Mouse (Mus musculus): Measurements from ENCODE around the gene Ahdc1. TPM values are rescaled to one million over a fixed set of nuclear protein-coding genes. Genes with fewer than 3 reads are reported as not detected.

Gene Ahdc1
- polyA plus RNA-seq, 1 experiment from 2014 or later, result 6.1 TPM

DNA sequence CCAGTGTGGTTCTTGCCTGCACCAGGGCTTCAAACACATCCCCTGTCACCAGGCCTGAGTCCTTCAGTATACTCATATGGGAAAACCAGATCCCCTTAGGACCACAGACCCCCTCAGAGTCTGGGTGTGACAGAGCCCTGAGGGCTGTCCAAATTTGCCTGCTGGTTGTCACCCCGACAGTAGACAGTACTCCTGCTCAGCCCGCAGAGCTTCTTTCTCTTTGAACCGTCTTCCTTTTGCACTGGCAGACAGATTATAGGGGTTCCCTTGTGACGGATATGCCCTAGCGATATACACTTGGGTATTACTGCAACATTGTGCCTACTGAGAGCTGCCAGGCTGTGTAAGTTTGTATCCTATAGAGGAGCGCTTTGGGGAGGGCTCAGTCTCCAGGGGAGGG is 29.4 kb upstream of the Ahdc1 start:
- H3K4me2 ChIP-seq (ENCODE audit: low read depth), result no peak overlapping the region
- H3K9ac ChIP-seq (ENCODE audit: low read length), result no peak overlapping the region
- DNase-seq (ENCODE audit: low spot score) (no peak), ATAC-seq (ENCODE audit: insufficient read depth, low FRiP score, low TSS enrichment) (no peak)
- H3K27me3 ChIP-seq (ENCODE audit: control insufficient read depth, insufficient read depth, low read length), result no peaks in the 10 kb centered on the region
- no peaks in the 10 kb centered on the region for H3K9me3 ChIP-seq (ENCODE audit: control insufficient read depth, low read length)
- no peaks in the 10 kb centered on the region for H3K36me3 ChIP-seq (ENCODE audit: control insufficient read depth, insufficient read depth, low read length)
- 81% methylated on average over 6 of the region's 6 CpGs for WGBS
- H3K27ac ChIP-seq (ENCODE audit: low read depth, low read length), result no peak overlapping the region
- no peak overlapping the region for H3K4me3 ChIP-seq (ENCODE audit: low read depth, low read length)
- peaks cover 6% of the 10 kb centered on the region; the same call in 1 of the 2 replicates for H3K4me1 ChIP-seq (ENCODE audit: control insufficient read depth, insufficient read depth, low read length)

DNA sequence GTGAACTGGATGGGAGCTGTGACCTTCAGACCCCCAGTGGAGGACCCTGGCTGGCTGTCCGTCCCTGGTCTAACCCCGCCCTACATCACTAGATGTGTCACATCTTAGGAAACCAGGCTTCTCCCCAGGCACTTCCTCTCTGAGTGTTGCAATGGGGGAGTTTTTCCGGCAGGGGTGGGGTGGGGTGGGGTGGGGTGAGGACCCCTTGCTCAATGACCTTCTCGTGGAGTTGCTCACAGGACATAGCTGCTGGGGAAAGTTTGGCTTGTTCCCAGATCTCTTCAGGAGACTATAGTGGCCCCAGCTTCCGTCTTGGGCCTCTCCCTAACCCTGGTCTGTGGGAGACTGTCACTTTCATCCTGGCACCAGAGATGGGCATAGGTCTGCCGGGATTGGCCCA is 28.1 kb upstream of the Ahdc1 start:
- no peaks in the 10 kb centered on the region for H3K27me3 ChIP-seq (ENCODE audit: control insufficient read depth, insufficient read depth, low read length)
- H3K9me3 ChIP-seq (ENCODE audit: control insufficient read depth, low read length), result no peaks in the 10 kb centered on the region
- H3K9ac ChIP-seq (ENCODE audit: low read length), result no peak overlapping the region
- no peak overlapping the region for H3K4me2 ChIP-seq (ENCODE audit: low read depth)
- H3K36me3 ChIP-seq (ENCODE audit: control insufficient read depth, insufficient read depth, low read length), result no peaks in the 10 kb centered on the region
- 74% methylated on average over 6 of the region's 6 CpGs for WGBS
- H3K4me1 ChIP-seq (ENCODE audit: control insufficient read depth, insufficient read depth, low read length), result peaks cover 6% of the 10 kb centered on the region; the same call in 1 of the 2 replicates
- H3K4me3 ChIP-seq (ENCODE audit: low read depth, low read length), result no peak overlapping the region
- DNase-seq (ENCODE audit: low spot score) (no peak), ATAC-seq (ENCODE audit: insufficient read depth, low FRiP score, low TSS enrichment) (no peak)
- no peak overlapping the region for H3K27ac ChIP-seq (ENCODE audit: low read depth, low read length)

DNA sequence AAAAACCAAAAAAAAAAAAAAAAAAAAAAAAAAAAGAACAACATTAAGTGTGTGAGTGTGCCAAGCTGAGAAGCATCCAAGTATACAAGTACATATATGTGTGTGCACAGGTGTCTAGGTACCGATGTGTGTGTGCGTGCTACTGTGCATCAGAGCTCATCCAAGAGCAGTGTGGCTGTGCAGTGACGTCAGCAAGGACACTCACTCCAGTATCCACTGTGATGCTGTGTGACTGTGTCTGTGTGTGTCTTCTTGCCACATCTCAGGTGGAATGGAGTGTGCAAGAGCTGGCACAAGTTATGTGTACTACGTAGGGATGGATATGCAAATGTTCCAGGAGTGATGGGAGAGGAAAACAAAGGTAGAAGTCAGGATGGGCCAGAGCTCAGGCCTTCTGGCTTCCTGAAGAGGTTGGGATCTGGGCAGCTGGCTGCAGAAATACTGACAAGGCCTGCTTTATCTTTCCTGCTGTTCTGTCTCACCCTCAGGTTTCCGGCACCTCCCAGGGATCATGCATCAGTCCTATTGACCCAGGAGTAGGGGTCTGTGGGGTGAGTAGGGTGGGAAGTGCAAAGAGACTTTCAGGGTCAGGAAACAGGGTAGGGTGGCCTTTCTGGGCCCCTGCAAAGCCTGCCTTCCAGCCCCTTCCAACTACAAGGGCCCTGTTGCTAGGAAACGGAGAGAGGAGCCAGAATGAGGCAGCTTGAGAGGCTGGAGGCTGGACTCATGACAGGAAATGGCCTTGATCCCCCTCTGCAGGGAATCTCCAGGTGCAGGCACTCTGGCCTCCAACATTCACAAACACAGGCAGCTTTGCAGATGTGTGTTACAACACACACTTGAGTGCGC is 27.2 kb upstream of the Ahdc1 start:
- H3K27ac ChIP-seq (ENCODE audit: low read depth, low read length), result peak overlapping the region; percentile 72
- ATAC-seq (ENCODE audit: insufficient read depth, low FRiP score, low TSS enrichment), result no peak
- no peaks in the 10 kb centered on the region for H3K27me3 ChIP-seq (ENCODE audit: control insufficient read depth, insufficient read depth, low read length)

DNA sequence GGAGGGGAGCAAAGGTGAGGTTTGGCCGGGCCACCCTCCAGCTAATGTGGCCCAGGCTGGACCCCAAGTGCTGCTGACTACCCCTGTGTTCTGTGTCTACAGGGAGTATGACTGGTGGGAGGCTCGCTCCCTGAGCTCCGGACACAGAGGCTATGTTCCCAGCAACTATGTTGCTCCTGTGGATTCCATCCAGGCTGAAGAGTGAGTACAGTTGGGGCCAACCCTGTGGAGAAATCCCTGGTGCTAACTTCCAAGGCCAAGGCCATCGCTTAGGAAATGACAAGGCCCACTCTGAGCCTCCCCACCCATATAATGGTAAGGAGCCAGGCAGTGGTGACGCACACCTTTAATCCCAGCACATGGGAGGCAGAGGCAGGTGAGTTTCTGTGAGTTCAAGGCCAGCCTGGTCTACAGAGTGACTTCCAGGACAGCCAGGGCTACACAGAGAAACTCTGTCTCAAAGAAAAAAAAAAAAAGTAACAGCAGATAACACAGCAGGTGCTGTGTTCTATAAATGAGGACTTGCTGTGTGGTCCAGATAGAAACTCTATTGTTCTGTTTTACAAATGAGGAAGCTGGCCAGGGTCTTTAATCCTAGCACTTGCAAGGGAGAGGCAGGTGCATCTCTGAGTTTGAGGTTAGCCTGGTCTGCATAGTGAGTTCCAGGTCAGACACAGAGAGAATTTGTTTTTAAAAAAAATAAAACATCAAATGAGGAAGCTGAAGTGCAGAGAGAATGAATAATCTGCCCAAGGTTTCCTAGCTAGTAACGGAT is 22.3 kb upstream of the Ahdc1 start:
- ATAC-seq (ENCODE audit: insufficient read depth, low FRiP score, low TSS enrichment), result no peak

More for the DNA sequence above, 27.2 kb upstream of the Ahdc1 start:
- Histone ChIP-seq H3K4me1 (ENCODE audit: control insufficient read depth, insufficient read depth, low read length) (peaks cover 6% of the 10 kb centered on the region; the same call in 1 of the 2 replicates), H3K4me2 (ENCODE audit: low read depth) (no peak overlapping the region), H3K9ac (ENCODE audit: low read length) (peak overlapping the region; percentile 24), H3K36me3 (ENCODE audit: control insufficient read depth, insufficient read depth, low read length) (no peaks in the 10 kb centered on the region), H3K4me3 (ENCODE audit: low read depth, low read length) (no peak overlapping the region), H3K9me3 (ENCODE audit: control insufficient read depth, low read length) (no peaks in the 10 kb centered on the region)
- WGBS, result 54% methylated on average over 7 of the region's 7 CpGs
- DNase-seq (ENCODE audit: low spot score), result peak; percentile 73

DNA sequence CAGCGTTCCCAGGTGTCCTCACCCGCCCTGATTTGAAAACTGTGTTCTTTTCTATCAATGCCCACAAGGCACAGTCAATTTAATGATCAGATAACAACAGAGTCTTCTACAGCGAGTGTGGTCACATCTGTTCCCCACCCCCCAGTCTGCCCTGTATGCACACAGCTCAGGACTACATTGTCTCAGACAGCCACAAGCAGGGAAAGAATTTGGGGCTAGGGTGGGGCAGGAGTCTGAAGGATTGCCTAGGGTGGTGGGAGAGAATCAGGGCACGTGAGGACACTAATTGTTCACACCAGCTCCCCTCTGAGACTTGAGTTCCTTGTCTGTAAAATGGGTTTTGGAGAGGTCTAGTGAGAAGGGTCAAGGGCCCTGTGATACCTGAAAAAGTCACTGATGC is 17.5 kb upstream of the Ahdc1 start:
- H3K9ac ChIP-seq (ENCODE audit: low read length), result no peak overlapping the region
- no peaks in the 10 kb centered on the region for H3K4me1 ChIP-seq (ENCODE audit: control insufficient read depth, insufficient read depth, low read length)

More for the DNA sequence above, 22.3 kb upstream of the Ahdc1 start:
- H3K4me2 ChIP-seq (ENCODE audit: low read depth), result no peak overlapping the region
- WGBS, result 81% methylated on average over 6 of the region's 6 CpGs
- no peak overlapping the region for H3K27ac ChIP-seq (ENCODE audit: low read depth, low read length)
- no peaks in the 10 kb centered on the region for H3K27me3 ChIP-seq (ENCODE audit: control insufficient read depth, insufficient read depth, low read length)
- no peaks in the 10 kb centered on the region for H3K36me3 ChIP-seq (ENCODE audit: control insufficient read depth, insufficient read depth, low read length)
- no peak for DNase-seq (ENCODE audit: low spot score)
- H3K4me3 ChIP-seq (ENCODE audit: low read depth, low read length), result no peak overlapping the region
- no peak overlapping the region for H3K9ac ChIP-seq (ENCODE audit: low read length)
- peaks cover 5% of the 10 kb centered on the region; the same call in 1 of the 2 replicates for H3K4me1 ChIP-seq (ENCODE audit: control insufficient read depth, insufficient read depth, low read length)
- no peaks in the 10 kb centered on the region for H3K9me3 ChIP-seq (ENCODE audit: control insufficient read depth, low read length)

DNA sequence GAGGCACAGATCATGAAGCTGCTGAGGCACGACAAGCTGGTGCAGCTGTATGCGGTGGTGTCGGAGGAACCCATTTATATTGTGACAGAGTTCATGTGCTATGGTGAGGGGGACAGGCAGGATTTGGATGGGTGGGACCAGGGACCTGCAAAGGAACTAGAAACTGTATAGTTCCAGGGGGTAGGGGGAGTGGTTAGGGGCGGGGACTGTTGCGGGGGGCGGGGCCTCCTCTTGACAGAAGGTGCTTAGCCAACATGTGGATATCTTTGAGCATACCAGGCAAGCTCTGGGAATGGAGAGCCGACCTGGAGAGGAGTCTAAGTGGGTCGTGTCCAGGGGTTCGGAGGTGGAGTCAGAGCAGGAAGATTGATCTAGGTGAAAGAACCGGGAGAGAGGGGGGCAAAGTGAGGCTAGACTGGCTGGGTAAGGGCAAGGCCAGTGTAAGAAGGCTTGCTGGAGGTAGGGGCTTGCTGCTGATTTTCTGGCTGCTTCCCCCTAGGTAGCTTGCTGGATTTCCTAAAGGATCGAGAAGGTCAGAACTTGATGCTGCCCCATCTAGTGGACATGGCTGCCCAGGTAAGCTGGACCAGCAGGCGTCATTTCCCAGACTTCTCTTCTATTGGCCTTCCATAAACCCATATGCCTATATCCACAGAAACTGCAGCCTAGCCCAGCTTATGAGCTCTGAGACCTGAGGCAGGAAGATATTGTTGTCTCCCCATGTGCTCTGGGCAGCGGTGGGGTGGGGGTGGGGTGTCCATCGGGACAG is 13.4 kb upstream of the Ahdc1 start:
- Histone ChIP-seq H3K27me3 (ENCODE audit: control insufficient read depth, insufficient read depth, low read length) (no peaks in the 10 kb centered on the region), H3K4me1 (ENCODE audit: control insufficient read depth, insufficient read depth, low read length) (peaks cover under 1% of the 10 kb centered on the region), H3K9ac (ENCODE audit: low read length) (no peak overlapping the region), H3K4me3 (ENCODE audit: low read depth, low read length) (no peak overlapping the region), H3K27ac (ENCODE audit: low read depth, low read length) (no peak overlapping the region), H3K4me2 (ENCODE audit: low read depth) (no peak overlapping the region), H3K9me3 (ENCODE audit: control insufficient read depth, low read length) (no peaks in the 10 kb centered on the region), H3K36me3 (ENCODE audit: control insufficient read depth, insufficient read depth, low read length) (no peaks in the 10 kb centered on the region)
- WGBS, result 50% methylated on average over 14 of the region's 14 CpGs
- DNase-seq (ENCODE audit: low spot score) (no peak), ATAC-seq (ENCODE audit: insufficient read depth, low FRiP score, low TSS enrichment) (no peak)

More for the DNA sequence above, 17.5 kb upstream of the Ahdc1 start:
- H3K27ac ChIP-seq (ENCODE audit: low read depth, low read length), result no peak overlapping the region
- H3K4me3 ChIP-seq (ENCODE audit: low read depth, low read length), result no peak overlapping the region
- ATAC-seq (ENCODE audit: insufficient read depth, low FRiP score, low TSS enrichment) (no peak), DNase-seq (ENCODE audit: low spot score) (no peak)
- 62% methylated on average over 4 of the region's 4 CpGs for WGBS
- no peak overlapping the region for H3K4me2 ChIP-seq (ENCODE audit: low read depth)
- H3K27me3 ChIP-seq (ENCODE audit: control insufficient read depth, insufficient read depth, low read length), result no peaks in the 10 kb centered on the region
- H3K9me3 ChIP-seq (ENCODE audit: control insufficient read depth, low read length), result no peaks in the 10 kb centered on the region
- H3K36me3 ChIP-seq (ENCODE audit: control insufficient read depth, insufficient read depth, low read length), result no peaks in the 10 kb centered on the region

DNA sequence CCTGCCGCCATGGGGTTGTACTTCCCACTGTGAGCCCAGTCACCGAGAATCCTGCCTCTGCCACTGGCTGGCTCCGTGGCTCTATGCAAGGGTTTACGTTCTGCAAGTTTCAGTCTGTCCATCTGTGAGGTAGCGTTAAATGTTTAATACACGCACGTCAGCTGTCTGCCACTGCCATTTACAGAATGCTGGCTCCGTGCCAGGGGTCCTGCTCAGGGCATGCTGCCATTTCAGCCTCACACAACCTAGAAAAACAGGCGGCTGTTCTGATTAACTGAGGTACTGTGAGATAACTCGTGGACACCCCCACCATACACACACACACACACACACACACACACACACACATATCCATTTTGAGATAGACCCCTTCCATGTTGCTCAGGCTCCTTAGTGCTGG is 8.2 kb upstream of the Ahdc1 start:
- H3K9ac ChIP-seq (ENCODE audit: low read length), result no peak overlapping the region
- no peak overlapping the region for H3K4me2 ChIP-seq (ENCODE audit: low read depth)
- WGBS, result 51% methylated on average over 10 of the region's 10 CpGs
- ATAC-seq (ENCODE audit: insufficient read depth, low FRiP score, low TSS enrichment) (no peak), DNase-seq (ENCODE audit: low spot score) (no peak)
- no peaks in the 10 kb centered on the region for H3K27me3 ChIP-seq (ENCODE audit: control insufficient read depth, insufficient read depth, low read length)
- no peak overlapping the region for H3K27ac ChIP-seq (ENCODE audit: low read depth, low read length)
- peaks cover 10% of the 10 kb centered on the region for H3K4me1 ChIP-seq (ENCODE audit: control insufficient read depth, insufficient read depth, low read length)
- H3K9me3 ChIP-seq (ENCODE audit: control insufficient read depth, low read length), result no peaks in the 10 kb centered on the region
- H3K4me3 ChIP-seq (ENCODE audit: low read depth, low read length), result no peak overlapping the region
- no peaks in the 10 kb centered on the region for H3K36me3 ChIP-seq (ENCODE audit: control insufficient read depth, insufficient read depth, low read length)

DNA sequence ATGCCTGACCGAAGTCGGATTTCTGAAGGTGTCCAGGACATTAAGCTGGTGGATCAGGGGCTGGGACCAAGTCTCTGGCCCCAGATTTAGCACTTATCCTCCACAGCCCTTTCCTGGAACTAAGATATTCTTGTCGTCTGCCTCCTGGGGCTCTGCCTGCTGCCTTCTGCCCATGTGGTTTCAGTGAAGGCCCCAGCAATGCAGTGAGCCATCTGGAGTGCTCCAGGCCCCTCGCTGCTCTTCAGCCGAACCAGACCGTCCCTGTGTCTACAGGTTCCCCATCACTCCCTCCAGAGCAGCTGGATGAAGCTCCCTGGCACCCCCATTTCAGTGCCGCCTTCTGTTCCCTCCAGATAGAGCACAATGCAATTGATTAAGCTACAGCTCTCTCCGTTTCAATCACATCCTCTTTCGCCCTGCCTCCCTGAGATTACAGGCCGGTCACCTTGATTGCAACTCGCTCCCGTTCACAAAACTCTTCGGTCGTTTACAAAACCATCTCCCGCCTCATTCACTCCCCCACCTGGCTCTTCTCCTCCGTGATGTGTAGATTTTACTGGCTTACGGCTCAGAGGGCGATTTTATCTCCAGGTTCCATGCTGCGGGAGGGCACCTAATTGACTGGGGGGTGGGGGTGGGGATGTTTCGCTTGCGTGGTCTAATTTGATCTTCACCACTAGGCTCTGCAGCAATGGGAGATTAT is 7.6 kb upstream of the Ahdc1 start:
- ATAC-seq (ENCODE audit: insufficient read depth, low FRiP score, low TSS enrichment) (no peak), DNase-seq (ENCODE audit: low spot score) (no peak)
- H3K4me3 ChIP-seq (ENCODE audit: low read depth, low read length), result no peak overlapping the region
- no peak overlapping the region for H3K9ac ChIP-seq (ENCODE audit: low read length)
- no peaks in the 10 kb centered on the region for H3K9me3 ChIP-seq (ENCODE audit: control insufficient read depth, low read length)
- 0 out of 2 replicates have a peak overlapping the region, but pooled peaks have one; percentile 23 for H3K27ac ChIP-seq (ENCODE audit: low read depth, low read length)
- 42% methylated on average over 21 of the region's 21 CpGs for WGBS
- no peak overlapping the region for H3K4me2 ChIP-seq (ENCODE audit: low read depth)
- H3K4me1 ChIP-seq (ENCODE audit: control insufficient read depth, insufficient read depth, low read length), result peaks cover 14% of the 10 kb centered on the region
- H3K36me3 ChIP-seq (ENCODE audit: control insufficient read depth, insufficient read depth, low read length), result no peaks in the 10 kb centered on the region
- H3K27me3 ChIP-seq (ENCODE audit: control insufficient read depth, insufficient read depth, low read length), result no peaks in the 10 kb centered on the region
